Mouse (Mus musculus) midbrain, embryonic 12.5 days (tissue): ENCODE results near the gene Sall2. TPM values are rescaled to one million over a fixed set of nuclear protein-coding genes. Genes with fewer than 3 reads are reported as not detected.
"Not testable (repeated sequence)": the region's sequence is repeated elsewhere in the genome, so short reads cannot be mapped to it uniquely, and the experiment has no call there.

Source experiments
- ATAC-seq: fragments of 200-750 bp; cut with Nextera tagmentation; 2 replicates; pipeline ENCODE4 v1.8.0; 2017; ENCODE audit warnings: low read depth, moderate TSS enrichment, moderate library complexity; ENCODE audit not compliant: low FRiP score
- H3K27ac ChIP-seq: fragments of 300-500 bp; sonication (generic); replicated peaks from 2 replicates; pipeline ENCODE4 v1.5.1; 2016; ENCODE audit warnings: mild to moderate bottlenecking
- H3K27me3 ChIP-seq: fragments of 300-500 bp; sonication (generic); 2 replicates; pipeline ENCODE4 v1.6.1; 2016; ENCODE audit warnings: mild to moderate bottlenecking
- H3K36me3 ChIP-seq: fragments of 300-500 bp; sonication (generic); 2 replicates; pipeline ENCODE4 v1.6.1; 2016
- H3K4me1 ChIP-seq: fragments of 300-500 bp; sonication (generic); 2 replicates; pipeline ENCODE4 v1.6.1; 2016
- H3K4me2 ChIP-seq: fragments of 300-500 bp; sonication (generic); replicated peaks from 2 replicates; pipeline ENCODE4 v1.6.1; 2016; ENCODE audit warnings: mild to moderate bottlenecking, moderate library complexity
- H3K4me3 ChIP-seq: fragments of 300-500 bp; sonication (generic); 2 replicates; pipeline ENCODE4 v1.5.1; 2016; ENCODE audit warnings: mild to moderate bottlenecking
- H3K9ac ChIP-seq: fragments of 300-500 bp; sonication (generic); replicated peaks from 2 replicates; pipeline ENCODE4 v1.6.1; 2016; ENCODE audit warnings: mild to moderate bottlenecking, moderate library complexity
- H3K9me3 ChIP-seq: fragments of 300-500 bp; sonication (generic); 2 replicates; pipeline ENCODE4 v1.6.1; 2016; ENCODE audit warnings: mild to moderate bottlenecking
- WGBS: fragments of 180-500 bp; shearing (Covaris S2); methylation state at CpG from one replicate; pipeline ENCODE4 v1.1.7; 2016; 5-methylcytosine and 5-hydroxymethylcytosine counted together
- polyA plus RNA-seq: library from polyadenylated mRNA; unstranded; fragments of >200 nt; fragmentation: Nextera tagmentation; extraction: Ambion mirVana; gene quantifications from 2 replicates; pipeline ENCODE4 v1.2.1, GENCODE M21; 2016

The Sall2 gene
- polyA plus RNA-seq, 1 experiment from 2014 or later = 70.3 TPM

DNA sequence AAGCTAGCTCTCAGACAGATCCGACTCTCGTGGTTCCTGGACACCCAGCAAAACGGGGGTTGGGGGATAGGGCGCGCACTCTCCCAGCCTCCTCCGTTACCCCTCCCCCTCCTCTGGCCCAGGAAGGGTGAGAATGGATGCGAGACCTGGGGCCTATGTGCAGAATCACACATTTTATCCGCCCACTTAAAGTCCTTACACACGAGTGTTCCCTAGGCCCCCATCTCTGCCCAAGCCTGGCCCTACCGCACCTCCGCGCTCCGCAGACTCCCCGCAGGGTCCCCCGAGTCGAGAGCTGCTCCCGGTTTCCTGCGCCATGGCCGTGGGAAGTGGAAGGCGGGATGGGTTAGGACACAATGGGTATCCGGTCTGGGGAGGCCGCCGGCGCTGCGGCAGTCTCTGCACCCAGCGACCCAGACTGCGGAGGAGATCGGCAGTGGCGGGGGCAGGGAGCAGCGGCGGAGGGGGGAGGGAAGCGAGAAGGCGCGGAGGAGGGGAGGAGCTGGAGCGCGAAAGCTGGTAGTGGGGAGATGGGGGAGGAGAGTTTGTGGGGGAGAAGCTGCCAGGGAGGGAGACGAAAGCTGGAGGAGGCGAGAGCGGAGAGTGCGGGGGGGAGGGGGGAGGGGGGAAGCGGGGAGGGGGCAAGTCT, 12.6 kb downstream of the Sall2 start:
- H3K27me3 ChIP-seq = no peaks in the 10 kb centered on the region
- peak overlapping the region; percentile 95 for H3K27ac ChIP-seq
- WGBS = under 1% methylated on average over 29 of the region's 41 CpGs
- H3K4me2 ChIP-seq = peak overlapping the region; percentile 82
- peak overlapping the region; percentile 79 for H3K4me3 ChIP-seq
- peak overlapping the region; percentile 96 for H3K9ac ChIP-seq
- peaks cover 54% of the 10 kb centered on the region for H3K4me1 ChIP-seq
- peaks cover 51% of the 10 kb centered on the region for H3K36me3 ChIP-seq
- ATAC-seq = peak; percentile 88
- no peaks in the 10 kb centered on the region for H3K9me3 ChIP-seq

DNA sequence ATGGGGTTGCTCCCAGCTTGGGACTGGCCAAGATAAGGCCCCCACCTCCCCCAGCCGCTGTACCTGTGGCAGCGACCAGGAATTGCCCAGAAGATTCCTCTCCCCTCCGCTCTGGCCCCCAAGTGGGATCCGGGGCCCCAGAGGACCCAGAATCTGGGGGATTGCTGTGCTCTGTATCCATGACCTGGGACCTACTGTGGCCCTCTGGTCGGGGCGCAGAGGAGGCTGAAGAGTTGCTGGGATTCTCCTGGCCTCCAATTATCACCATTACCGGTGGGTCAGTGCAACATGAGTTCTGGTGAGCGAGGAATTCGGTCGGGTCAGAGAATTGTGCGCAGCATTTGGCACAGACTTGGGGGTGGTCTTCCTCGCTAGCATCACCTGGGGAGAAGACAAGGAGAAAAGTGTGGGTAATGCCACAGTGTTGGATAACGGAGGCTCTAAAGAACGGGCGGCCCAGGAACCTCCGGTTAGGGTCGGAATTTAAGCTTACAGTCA, 13.2 kb downstream of the Sall2 start:
- H3K36me3 ChIP-seq = peaks cover 56% of the 10 kb centered on the region
- H3K27me3 ChIP-seq = no peaks in the 10 kb centered on the region
- H3K27ac ChIP-seq = peak overlapping the region; percentile 95
- peak overlapping the region; percentile 79 for H3K4me3 ChIP-seq
- H3K9me3 ChIP-seq = no peaks in the 10 kb centered on the region
- WGBS = 10% methylated on average over 17 of the region's 17 CpGs
- H3K4me1 ChIP-seq = peaks cover 54% of the 10 kb centered on the region
- peak overlapping the region; percentile 96 for H3K9ac ChIP-seq
- ATAC-seq = peak; percentile 7
- peak overlapping the region; percentile 82 for H3K4me2 ChIP-seq

DNA sequence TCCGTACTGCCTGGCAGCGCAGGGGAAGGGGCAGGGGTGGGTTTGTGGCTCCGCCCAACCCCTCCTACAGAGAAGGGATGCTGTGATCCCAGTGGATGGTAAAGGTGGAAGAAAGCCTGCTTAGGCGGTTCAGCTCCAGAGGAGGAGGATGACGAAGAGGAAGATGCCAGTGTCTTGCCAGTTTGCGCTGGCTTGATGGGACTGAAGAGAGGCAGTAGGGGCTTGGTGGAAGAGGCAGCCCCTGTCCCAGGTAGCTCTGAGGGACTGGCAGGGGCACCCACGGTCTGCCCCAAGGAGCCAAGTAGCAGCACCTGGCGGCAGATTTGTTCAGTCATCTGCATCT, 13.8 kb downstream of the Sall2 start:
- no peak for ATAC-seq
- Histone ChIP-seq H3K4me3 (peak overlapping the region; percentile 79), H3K27ac (peak overlapping the region; percentile 49; the same call in 1 of the 2 replicates), H3K4me2 (peak overlapping the region; percentile 82), H3K36me3 (peaks cover 61% of the 10 kb centered on the region), H3K4me1 (peaks cover 54% of the 10 kb centered on the region), H3K27me3 (no peaks in the 10 kb centered on the region), H3K9me3 (no peaks in the 10 kb centered on the region), H3K9ac (peak overlapping the region; percentile 96)
- 46% methylated on average over 8 of the region's 8 CpGs for WGBS

DNA sequence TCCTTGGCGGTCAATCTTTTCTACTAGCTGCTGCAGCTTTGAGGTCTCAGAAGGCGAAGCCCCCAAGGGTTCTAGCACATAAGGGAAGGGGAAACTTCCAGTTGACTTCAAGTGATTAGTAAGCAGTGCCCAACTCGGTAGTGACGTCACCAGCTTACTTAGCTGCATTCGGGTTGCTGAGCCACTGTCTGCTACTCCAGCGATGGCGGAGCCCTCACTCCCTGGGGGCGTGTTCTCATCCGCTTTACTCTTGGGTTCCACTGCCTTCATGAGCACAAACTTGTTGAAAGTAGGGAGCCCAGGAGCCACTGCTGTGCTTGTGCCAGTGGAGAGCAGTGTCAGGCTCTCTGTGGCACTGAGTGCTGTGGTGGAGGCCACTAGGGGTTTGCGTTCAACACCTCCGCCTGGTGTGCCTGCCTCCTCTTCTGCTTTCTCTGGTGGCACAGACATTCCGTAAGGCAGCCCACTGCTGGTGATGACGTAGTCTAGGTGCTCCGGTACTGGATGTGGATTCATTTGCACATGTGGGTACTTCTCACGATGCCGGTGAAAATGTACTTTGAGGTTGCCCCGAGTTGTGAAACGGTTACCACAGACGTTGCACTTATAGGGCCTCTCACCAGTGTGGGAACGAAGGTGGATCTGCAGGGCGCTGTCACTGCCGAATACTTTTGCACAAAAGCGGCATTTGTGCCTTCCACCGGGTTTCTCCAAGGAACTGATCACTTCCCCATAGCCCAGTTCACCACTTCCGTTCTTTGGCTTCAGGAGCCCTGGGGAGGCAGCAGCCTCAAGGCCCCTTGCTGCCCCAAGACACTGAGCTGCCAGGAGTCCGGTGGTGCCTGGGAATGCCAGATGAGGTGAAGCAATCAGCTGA, 14.4 kb downstream of the Sall2 start:
- Histone ChIP-seq H3K9ac (peak overlapping the region; percentile 96), H3K4me2 (peak overlapping the region; percentile 82), H3K27ac (peak overlapping the region; percentile 49; the same call in 1 of the 2 replicates), H3K4me1 (peaks cover 50% of the 10 kb centered on the region), H3K27me3 (no peaks in the 10 kb centered on the region), H3K36me3 (peaks cover 60% of the 10 kb centered on the region), H3K9me3 (no peaks in the 10 kb centered on the region), H3K4me3 (peak overlapping the region; percentile 79)
- ATAC-seq = no peak
- 83% methylated on average over 26 of the region's 26 CpGs for WGBS

DNA sequence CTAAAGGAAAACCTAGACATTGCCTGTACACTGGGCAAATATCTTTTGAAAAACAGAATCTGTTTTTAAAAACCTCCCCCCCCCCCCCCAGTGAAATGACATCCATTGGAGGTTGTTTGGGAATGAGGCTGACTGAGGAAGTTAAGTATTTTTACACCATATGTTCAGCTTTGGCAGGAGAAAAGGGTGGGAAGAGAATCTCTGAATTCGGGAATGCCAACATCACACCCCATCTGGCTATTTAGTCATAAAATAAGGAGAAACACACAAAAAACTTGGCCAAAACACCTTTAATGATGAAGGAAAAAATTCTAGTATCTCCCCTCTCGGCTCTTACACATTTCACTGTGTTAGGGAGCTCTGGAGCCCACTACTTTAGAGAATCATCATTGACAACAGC, 17.7 kb downstream of the Sall2 start:
- Histone ChIP-seq H3K27ac (no peak overlapping the region), H3K4me2 (no peak overlapping the region), H3K27me3 (no peaks in the 10 kb centered on the region), H3K4me1 (peaks cover 41% of the 10 kb centered on the region), H3K36me3 (peaks cover 67% of the 10 kb centered on the region), H3K9me3 (no peaks in the 10 kb centered on the region), H3K4me3 (no peak overlapping the region), H3K9ac (no peak overlapping the region)
- no peak for ATAC-seq
- WGBS = 91% methylated on average over 2 of the region's 2 CpGs

DNA sequence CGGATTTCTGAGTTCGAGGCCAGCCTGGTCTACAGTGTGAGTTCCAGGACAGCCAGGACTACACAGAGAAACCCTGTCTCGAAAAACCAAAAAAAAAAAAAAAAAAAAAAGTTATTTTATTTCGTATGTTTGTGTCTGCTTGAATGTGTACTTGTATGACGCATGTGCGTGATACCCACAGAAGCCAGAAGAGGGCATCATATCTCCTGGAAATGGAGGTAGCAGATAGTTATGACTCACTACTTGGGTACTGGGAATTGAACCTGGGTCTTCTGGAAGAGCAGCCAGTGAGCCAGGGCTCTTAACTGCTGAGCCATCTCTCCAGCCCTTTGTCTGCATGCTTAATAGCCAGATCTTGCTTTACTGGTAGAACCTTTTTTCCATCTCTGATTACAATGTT, 18.2 kb downstream of the Sall2 start:
- Histone ChIP-seq H3K4me1 (peaks cover 38% of the 10 kb centered on the region), H3K36me3 (peaks cover 66% of the 10 kb centered on the region)
- not testable (repeated sequence) for H3K4me2 ChIP-seq, H3K27me3 ChIP-seq, H3K27ac ChIP-seq, H3K9ac ChIP-seq, H3K9me3 ChIP-seq, ATAC-seq, H3K4me3 ChIP-seq
- WGBS = 96% methylated on average over 6 of the region's 6 CpGs

DNA sequence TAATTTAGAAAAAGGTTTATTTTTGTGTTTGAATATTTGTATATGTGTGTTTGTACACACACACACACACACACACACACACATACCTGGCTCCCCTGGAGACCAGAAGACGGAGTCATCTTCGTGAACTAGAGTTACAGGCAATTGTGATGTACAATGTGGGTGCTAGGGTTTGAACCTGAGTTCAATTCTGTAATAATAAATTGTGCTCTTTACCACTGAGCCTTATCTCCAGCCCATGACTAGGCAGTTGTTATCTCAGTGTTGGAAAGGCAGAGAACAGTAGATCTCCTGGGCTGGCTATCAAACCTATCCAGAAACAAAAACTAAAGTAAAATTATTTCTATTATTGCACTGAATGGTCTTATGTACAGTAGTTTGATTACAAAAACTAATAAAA, 22.5 kb downstream of the Sall2 start:
- no peak overlapping the region for H3K9ac ChIP-seq
- no peak overlapping the region for H3K27ac ChIP-seq
- H3K4me3 ChIP-seq = no peak overlapping the region
- H3K4me2 ChIP-seq = no peak overlapping the region
- no peaks in the 10 kb centered on the region for H3K27me3 ChIP-seq
- 97% methylated on average over 2 of the region's 2 CpGs for WGBS
- no peaks in the 10 kb centered on the region for H3K9me3 ChIP-seq
- no peak for ATAC-seq
- H3K36me3 ChIP-seq = peaks cover 23% of the 10 kb centered on the region
- peaks cover 8% of the 10 kb centered on the region for H3K4me1 ChIP-seq

DNA sequence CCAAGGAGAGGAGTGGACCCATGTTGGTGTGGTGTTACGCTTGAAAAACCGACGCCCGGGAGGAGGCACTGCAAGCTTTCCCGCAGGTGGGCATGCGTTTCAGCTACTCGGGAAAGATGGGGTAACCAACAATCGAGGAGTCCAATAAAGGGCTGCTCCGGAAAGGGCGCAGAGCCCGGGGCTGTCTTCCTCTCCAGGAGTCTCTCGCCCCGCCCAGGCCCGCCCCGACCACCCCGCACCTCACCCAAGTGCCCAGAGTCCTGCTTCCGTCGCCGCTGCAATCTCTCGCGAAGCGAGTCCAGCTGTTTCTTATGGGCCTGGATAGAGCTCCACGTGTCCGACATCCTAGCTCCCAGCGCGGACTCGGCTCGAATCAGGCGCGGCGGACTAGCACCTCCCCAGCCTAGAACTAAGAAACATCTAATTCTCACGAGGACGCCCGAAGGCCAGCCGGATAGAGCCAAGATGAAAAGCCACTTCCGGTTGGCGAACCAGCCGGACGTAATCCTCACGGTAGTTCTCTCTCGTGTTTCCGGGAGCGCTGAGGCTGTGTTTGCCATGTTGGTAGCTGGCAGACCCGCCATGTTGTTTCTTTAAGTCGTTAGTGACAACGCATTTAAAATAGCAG, 23.8 kb downstream of the Sall2 start, which contains the start of gene Mettl3:
Gene Mettl3 (minus strand): TSS at position 485 of the 628 bp plus-strand sequence.
- Histone ChIP-seq H3K4me2 (peak within 1 kb of the TSS; percentile 67), H3K4me1 (peaks cover 8% of the 10 kb centered on the region), H3K36me3 (peaks cover 18% of the 10 kb centered on the region), H3K4me3 (peak within 1 kb of the TSS; percentile 60), H3K27ac (peak within 1 kb of the TSS; percentile 89), H3K27me3 (no peaks in the 10 kb centered on the region), H3K9ac (peak within 1 kb of the TSS; percentile 64), H3K9me3 (no peaks in the 10 kb centered on the region)
- 0% methylated on average over 46 of the region's 46 CpGs for WGBS
- ATAC-seq = peak; percentile 96

DNA sequence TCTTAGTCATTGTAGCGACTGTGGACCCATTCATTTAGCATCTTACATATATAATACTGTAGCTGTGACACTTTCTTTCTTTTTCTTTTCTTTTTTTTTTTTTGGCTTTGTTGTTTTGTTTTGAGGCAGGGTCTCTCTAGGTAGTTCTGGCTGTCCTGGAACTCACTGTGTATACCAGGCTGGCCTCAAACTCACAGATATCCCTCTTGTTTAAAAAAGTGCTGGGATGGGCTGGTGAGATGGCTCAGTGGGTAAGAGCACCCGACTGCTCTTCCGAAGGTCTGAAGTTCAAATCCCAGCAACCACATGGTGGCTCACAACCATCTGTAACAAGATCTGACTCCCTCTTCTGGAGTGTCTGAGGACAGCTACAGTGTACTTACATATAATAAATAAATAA, 25.0 kb downstream of the Sall2 start:
- not testable (repeated sequence) for H3K4me3 ChIP-seq, H3K27me3 ChIP-seq, H3K9me3 ChIP-seq, H3K4me1 ChIP-seq, ATAC-seq, H3K9ac ChIP-seq, H3K27ac ChIP-seq
- Histone ChIP-seq H3K36me3 (peaks cover 18% of the 10 kb centered on the region), H3K4me2 (peak overlapping the region; percentile 67; the same call in 1 of the 2 replicates)
- 86% methylated on average over 3 of the region's 3 CpGs for WGBS

DNA sequence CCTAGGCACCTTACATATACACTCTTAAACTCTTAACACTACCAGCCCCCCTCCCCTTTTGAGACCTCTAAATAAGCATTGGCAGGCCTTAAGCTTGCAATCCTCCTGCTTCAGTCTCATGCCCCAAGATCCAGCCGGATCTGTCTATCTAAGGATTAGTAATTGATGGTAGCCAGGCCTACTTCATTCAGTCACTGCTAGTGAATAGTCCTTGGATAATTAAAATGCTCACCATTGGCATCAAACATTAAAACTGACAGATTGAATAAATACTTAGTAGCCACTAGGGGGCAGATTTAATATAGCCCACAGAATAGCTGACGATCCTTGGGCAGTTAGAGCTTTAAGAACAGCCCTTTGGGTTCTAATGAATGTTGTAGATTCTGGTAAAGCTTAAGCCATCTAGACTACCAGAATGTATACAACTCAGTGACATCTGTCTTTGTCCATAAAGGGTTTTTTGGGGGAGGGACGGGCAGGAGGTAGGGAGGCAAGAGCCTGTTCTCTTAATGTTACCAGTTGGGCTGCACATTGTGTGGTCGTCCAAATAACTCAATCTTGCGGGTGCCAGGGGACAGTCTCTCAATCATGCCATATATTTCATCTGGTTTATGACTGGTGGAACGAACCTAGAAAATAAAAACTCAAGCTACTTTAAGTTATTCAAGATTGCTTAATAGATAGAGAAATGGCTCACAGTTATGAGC, 32.9 kb downstream of the Sall2 start:
- H3K9me3 ChIP-seq = no peaks in the 10 kb centered on the region
- 68% methylated on average over 6 of the region's 6 CpGs for WGBS
- peaks cover 81% of the 10 kb centered on the region for H3K36me3 ChIP-seq
- no peaks in the 10 kb centered on the region for H3K27me3 ChIP-seq
- no peak overlapping the region for H3K9ac ChIP-seq
- H3K27ac ChIP-seq = no peak overlapping the region
- no peak overlapping the region for H3K4me2 ChIP-seq
- H3K4me3 ChIP-seq = no peak overlapping the region
- H3K4me1 ChIP-seq = no peaks in the 10 kb centered on the region
- ATAC-seq = peak; percentile 66

DNA sequence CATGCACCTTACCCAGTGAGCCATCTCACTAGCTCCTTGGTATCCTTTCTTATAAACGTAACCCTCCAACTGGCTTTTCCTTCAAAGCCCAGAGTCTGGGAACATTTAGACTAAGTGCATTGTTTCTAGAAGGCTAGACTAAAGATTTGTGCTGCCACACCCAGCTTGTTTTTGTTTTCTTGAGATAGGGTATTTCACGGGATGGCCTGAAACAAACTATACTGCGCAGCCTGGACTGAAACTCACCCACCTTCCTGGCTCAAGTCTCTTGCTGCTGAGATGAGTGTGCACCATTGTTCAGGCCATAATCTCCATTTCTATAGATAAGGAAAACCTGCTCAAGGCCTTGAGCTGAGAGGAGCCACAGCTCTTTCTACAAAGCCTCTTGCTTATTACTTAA, 44.4 kb downstream of the Sall2 start:
- Histone ChIP-seq H3K9me3 (no peaks in the 10 kb centered on the region), H3K36me3 (peaks cover 32% of the 10 kb centered on the region), H3K4me2 (no peak overlapping the region), H3K9ac (no peak overlapping the region), H3K27me3 (no peaks in the 10 kb centered on the region), H3K4me3 (no peak overlapping the region), H3K4me1 (peaks cover 8% of the 10 kb centered on the region), H3K27ac (no peak overlapping the region; the same call in 1 of the 2 replicates)
- WGBS = 93% methylated on average over 3 of the region's 3 CpGs
- ATAC-seq = no peak
